Mouse (Mus musculus): ENCODE data around the gene Mfng. TPM values are rescaled to one million over a fixed set of nuclear protein-coding genes. Genes with fewer than 3 reads are reported as not detected.

Mfng gene
- polyA plus RNA-seq, 1 experiment: 4.4 TPM

DNA sequence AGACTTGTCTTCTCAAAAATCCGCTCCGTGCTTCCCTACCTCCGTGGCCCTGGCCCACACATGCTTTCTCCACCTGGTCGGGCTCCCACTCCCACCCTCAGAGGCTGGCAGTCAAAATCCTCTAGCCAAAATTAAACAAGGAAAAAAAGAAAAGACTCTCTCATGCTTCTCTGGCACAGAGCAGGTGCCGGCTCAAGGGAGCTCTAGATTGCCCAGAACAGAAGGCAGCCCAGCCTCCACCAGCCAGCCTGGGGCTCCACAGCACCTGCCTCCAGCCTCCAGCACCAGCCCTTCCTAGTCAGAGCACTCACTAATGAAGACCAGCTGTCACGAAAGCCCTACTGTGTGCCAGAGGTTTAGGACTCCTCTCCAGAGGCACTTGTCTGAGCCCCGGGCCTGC lies 59.5 kb downstream of the Mfng start:
- peaks cover 8% of the 10 kb centered on the region for H3K27me3 ChIP-seq (ENCODE audit: control insufficient read depth, insufficient read depth, low read length, poor library complexity, severe bottlenecking)
- H3K9ac ChIP-seq (ENCODE audit: low read depth, poor library complexity, severe bottlenecking): no peak overlapping the region
- no peak overlapping the region for H3K27ac ChIP-seq (ENCODE audit: insufficient read depth, low read length)
- H3K4me1 ChIP-seq (ENCODE audit: control insufficient read depth, insufficient read depth, low read length): no peaks in the 10 kb centered on the region
- H3K9me3 ChIP-seq (replicated peaks; ENCODE audit: control insufficient read depth, insufficient read depth, low read length, poor library complexity, severe bottlenecking): no peaks in the 10 kb centered on the region
- no peaks in the 10 kb centered on the region for H3K36me3 ChIP-seq (ENCODE audit: control insufficient read depth, insufficient read depth, low read length, poor library complexity, severe bottlenecking)
- H3K4me3 ChIP-seq (ENCODE audit: low read depth, low read length): no peak overlapping the region
- no peak for TF ChIP-seq CTCF (IDR thresholded peaks at IDR 0.05; ENCODE audit: low read depth, low read length)
- no peak for TF ChIP-seq POLR2A (IDR thresholded peaks at IDR 0.05; ENCODE audit: insufficient read depth, low read length)
- TF ChIP-seq EP300 (IDR thresholded peaks at IDR 0.05; ENCODE audit: insufficient read depth, low read depth, low read length): no peak

GRCm38 (mm10) chr15:78712335-78713258 lies 60.7 kb downstream of the Mfng start:
- Histone ChIP-seq H3K9me3 (replicated peaks; ENCODE audit: control insufficient read depth, insufficient read depth, low read length, poor library complexity, severe bottlenecking) (no peaks in the 10 kb centered on the region), H3K4me1 (ENCODE audit: control insufficient read depth, insufficient read depth, low read length) (no peaks in the 10 kb centered on the region), H3K27ac (ENCODE audit: insufficient read depth, low read length) (no peak overlapping the region), H3K4me3 (ENCODE audit: low read depth, low read length) (peak overlapping the region; percentile 22), H3K9ac (ENCODE audit: low read depth, poor library complexity, severe bottlenecking) (no peak overlapping the region; the same call in 1 of the 2 replicates), H3K36me3 (ENCODE audit: control insufficient read depth, insufficient read depth, low read length, poor library complexity, severe bottlenecking) (no peaks in the 10 kb centered on the region), H3K27me3 (ENCODE audit: control insufficient read depth, insufficient read depth, low read length, poor library complexity, severe bottlenecking) (no peaks in the 10 kb centered on the region)
- TF ChIP-seq POLR2A (IDR thresholded peaks at IDR 0.05; ENCODE audit: insufficient read depth, low read length) (no peak), CTCF (IDR thresholded peaks at IDR 0.05; ENCODE audit: low read depth, low read length) (no peak), EP300 (IDR thresholded peaks at IDR 0.05; ENCODE audit: insufficient read depth, low read depth, low read length) (no peak)

- H3K36me3 ChIP-seq (ENCODE audit: control insufficient read depth, insufficient read depth, low read length, poor library complexity, severe bottlenecking): no peaks in the 10 kb centered on the region
- no peak overlapping the region for H3K9ac ChIP-seq (ENCODE audit: low read depth, poor library complexity, severe bottlenecking)
- no peaks in the 10 kb centered on the region for H3K4me1 ChIP-seq (ENCODE audit: control insufficient read depth, insufficient read depth, low read length)
- H3K27me3 ChIP-seq (ENCODE audit: control insufficient read depth, insufficient read depth, low read length, poor library complexity, severe bottlenecking): no peaks in the 10 kb centered on the region
- no peak overlapping the region for H3K4me3 ChIP-seq (ENCODE audit: low read depth, low read length)
- no peak overlapping the region for H3K27ac ChIP-seq (ENCODE audit: insufficient read depth, low read length)
- no peaks in the 10 kb centered on the region for H3K9me3 ChIP-seq (replicated peaks; ENCODE audit: control insufficient read depth, insufficient read depth, low read length, poor library complexity, severe bottlenecking)
- TF ChIP-seq POLR2A (IDR thresholded peaks at IDR 0.05; ENCODE audit: insufficient read depth, low read length) (no peak), EP300 (IDR thresholded peaks at IDR 0.05; ENCODE audit: insufficient read depth, low read depth, low read length) (no peak)
Measured at GRCm38 (mm10) chr15:78711935-78712334, 61.3 kb downstream of the Mfng start.

DNA sequence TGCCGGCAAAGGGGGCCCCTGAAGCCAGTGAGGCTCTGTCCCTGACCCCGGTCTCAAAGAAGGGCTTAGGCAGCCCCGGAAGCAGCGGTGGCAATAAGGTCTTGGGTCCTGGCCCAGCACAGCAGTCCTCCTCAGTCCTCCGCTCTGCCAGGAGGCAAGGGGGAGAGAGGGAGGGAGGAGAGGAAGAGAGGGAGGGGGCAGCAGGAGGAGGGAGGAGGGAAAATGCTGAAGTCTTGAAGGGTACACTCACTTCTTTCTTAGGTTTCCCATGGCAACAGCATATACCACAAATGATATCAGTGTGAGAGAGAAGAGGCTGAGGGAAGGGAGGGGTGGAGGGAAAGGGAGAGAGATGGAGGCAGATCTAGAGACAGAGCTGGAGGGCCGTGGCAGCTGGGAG lies 62.6 kb downstream of the Mfng start:
- TF ChIP-seq EP300 (IDR thresholded peaks at IDR 0.05; ENCODE audit: insufficient read depth, low read depth, low read length): no peak
- TF ChIP-seq POLR2A (IDR thresholded peaks at IDR 0.05; ENCODE audit: insufficient read depth, low read length): no peak
- no peak for TF ChIP-seq CTCF (IDR thresholded peaks at IDR 0.05; ENCODE audit: low read depth, low read length)
- H3K4me1 ChIP-seq (ENCODE audit: control insufficient read depth, insufficient read depth, low read length): no peaks in the 10 kb centered on the region
- H3K4me3 ChIP-seq (ENCODE audit: low read depth, low read length): no peak overlapping the region
- no peaks in the 10 kb centered on the region for H3K27me3 ChIP-seq (ENCODE audit: control insufficient read depth, insufficient read depth, low read length, poor library complexity, severe bottlenecking)
- H3K27ac ChIP-seq (ENCODE audit: insufficient read depth, low read length): no peak overlapping the region
- H3K9ac ChIP-seq (ENCODE audit: low read depth, poor library complexity, severe bottlenecking): no peak overlapping the region
- H3K9me3 ChIP-seq (replicated peaks; ENCODE audit: control insufficient read depth, insufficient read depth, low read length, poor library complexity, severe bottlenecking): no peaks in the 10 kb centered on the region
- no peaks in the 10 kb centered on the region for H3K36me3 ChIP-seq (ENCODE audit: control insufficient read depth, insufficient read depth, low read length, poor library complexity, severe bottlenecking)

DNA sequence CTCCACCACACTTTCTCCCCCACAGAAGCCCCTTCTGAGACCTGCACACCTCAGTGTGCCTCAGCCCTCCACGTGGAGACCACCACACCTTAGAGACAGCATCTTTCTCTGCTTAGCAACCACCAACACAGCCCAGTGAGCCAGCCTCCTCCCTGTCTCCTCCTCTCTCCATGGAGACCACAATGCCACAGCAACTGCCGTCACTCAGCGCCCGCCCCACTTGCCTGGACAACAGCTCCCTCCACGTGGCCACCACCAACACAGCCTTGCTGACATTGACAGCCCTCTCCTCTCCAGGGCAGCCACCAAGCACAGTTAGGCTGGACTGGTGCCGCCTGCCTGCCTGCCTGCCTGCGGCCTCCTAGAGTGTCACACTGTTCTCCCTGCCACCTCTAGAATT lies 63.5 kb downstream of the Mfng start:
- TF ChIP-seq POLR2A (IDR thresholded peaks at IDR 0.05; ENCODE audit: insufficient read depth, low read length) (no peak), CTCF (IDR thresholded peaks at IDR 0.05; ENCODE audit: low read depth, low read length) (no peak), EP300 (IDR thresholded peaks at IDR 0.05; ENCODE audit: insufficient read depth, low read depth, low read length) (no peak)
- Histone ChIP-seq H3K27ac (ENCODE audit: insufficient read depth, low read length) (no peak overlapping the region), H3K4me1 (ENCODE audit: control insufficient read depth, insufficient read depth, low read length) (no peaks in the 10 kb centered on the region), H3K4me3 (ENCODE audit: low read depth, low read length) (no peak overlapping the region), H3K9me3 (replicated peaks; ENCODE audit: control insufficient read depth, insufficient read depth, low read length, poor library complexity, severe bottlenecking) (no peaks in the 10 kb centered on the region), H3K36me3 (ENCODE audit: control insufficient read depth, insufficient read depth, low read length, poor library complexity, severe bottlenecking) (no peaks in the 10 kb centered on the region), H3K9ac (ENCODE audit: low read depth, poor library complexity, severe bottlenecking) (no peak overlapping the region), H3K27me3 (ENCODE audit: control insufficient read depth, insufficient read depth, low read length, poor library complexity, severe bottlenecking) (no peaks in the 10 kb centered on the region)

DNA sequence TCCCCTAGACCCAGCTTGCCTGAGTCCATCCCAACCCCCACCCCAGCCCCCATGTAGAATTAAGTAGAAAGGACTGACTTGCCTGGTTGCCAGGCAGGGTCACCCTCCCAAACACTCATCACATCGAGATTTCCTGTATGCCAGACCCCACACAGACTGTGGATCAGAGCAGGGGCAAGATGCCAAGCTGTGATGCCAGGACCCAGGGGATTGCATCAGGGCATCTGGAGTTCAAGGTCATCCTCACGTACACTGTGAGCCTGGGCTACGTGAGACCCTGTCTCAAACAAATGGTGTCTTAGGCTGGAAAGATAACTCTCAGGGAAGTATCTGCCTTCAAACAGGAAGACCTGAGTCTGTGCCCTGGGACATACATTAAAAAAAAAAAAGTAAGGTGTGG lies 66.6 kb downstream of the Mfng start:
- Histone ChIP-seq H3K4me1 (ENCODE audit: control insufficient read depth, insufficient read depth, low read length) (no peaks in the 10 kb centered on the region), H3K27ac (ENCODE audit: insufficient read depth, low read length) (no peak overlapping the region), H3K27me3 (ENCODE audit: control insufficient read depth, insufficient read depth, low read length, poor library complexity, severe bottlenecking) (no peaks in the 10 kb centered on the region), H3K9ac (ENCODE audit: low read depth, poor library complexity, severe bottlenecking) (no peak overlapping the region), H3K4me3 (ENCODE audit: low read depth, low read length) (no peak overlapping the region), H3K36me3 (ENCODE audit: control insufficient read depth, insufficient read depth, low read length, poor library complexity, severe bottlenecking) (no peaks in the 10 kb centered on the region), H3K9me3 (replicated peaks; ENCODE audit: control insufficient read depth, insufficient read depth, low read length, poor library complexity, severe bottlenecking) (no peaks in the 10 kb centered on the region)
- TF ChIP-seq CTCF (IDR thresholded peaks at IDR 0.05; ENCODE audit: low read depth, low read length) (no peak), EP300 (IDR thresholded peaks at IDR 0.05; ENCODE audit: insufficient read depth, low read depth, low read length) (no peak), POLR2A (IDR thresholded peaks at IDR 0.05; ENCODE audit: insufficient read depth, low read length) (no peak)

Other genes starting within 250 kb of the Mfng start
- gene C1qtnf6, start 242.1 kb downstream of the Mfng start, polyA plus RNA-seq (2011; ENCODE audit: insufficient read depth, insufficient read length, low read depth, missing spikeins): 5.1 and 7.4 TPM in 2 replicates
- not detected in 2 replicates for gene Sstr3, start 228.8 kb downstream of the Mfng start, polyA plus RNA-seq (2011; ENCODE audit: insufficient read depth, insufficient read length, low read depth, missing spikeins)
- not detected in 2 replicates for gene Rac2, start 200.7 kb downstream of the Mfng start, polyA plus RNA-seq (2011; ENCODE audit: insufficient read depth, insufficient read length, low read depth, missing spikeins)
- 0.40 and 0.41 TPM in 2 replicates for gene Cyth4, start 176.4 kb downstream of the Mfng start, polyA plus RNA-seq (2011; ENCODE audit: insufficient read depth, insufficient read length, low read depth, missing spikeins)
- 0.07 and 0.12 TPM in 2 replicates for gene Elfn2, start 54.7 kb downstream of the Mfng start, polyA plus RNA-seq (2011; ENCODE audit: insufficient read depth, insufficient read length, low read depth, missing spikeins)
- gene Card10, start 29.6 kb upstream of the Mfng start, polyA plus RNA-seq (2011; ENCODE audit: insufficient read depth, insufficient read length, low read depth, missing spikeins): 19.6 and 21.5 TPM in 2 replicates
- 9.2 and 10.5 TPM in 2 replicates for gene Cdc42ep1, start 69.1 kb upstream of the Mfng start, polyA plus RNA-seq (2011; ENCODE audit: insufficient read depth, insufficient read length, low read depth, missing spikeins)
- gene Lgals2, start 82.1 kb upstream of the Mfng start, polyA plus RNA-seq (2011; ENCODE audit: insufficient read depth, insufficient read length, low read depth, missing spikeins): 2.4 TPM in 1 of 2 replicates, not detected in the other
- 25.8 and 29.3 TPM in 2 replicates for gene Gga1, start 103.7 kb upstream of the Mfng start, polyA plus RNA-seq (2011; ENCODE audit: insufficient read depth, insufficient read length, low read depth, missing spikeins)
- gene Gm49510, start 126.2 kb upstream of the Mfng start, polyA plus RNA-seq (2011; ENCODE audit: insufficient read depth, insufficient read length, low read depth, missing spikeins): not detected in 2 replicates
- 26.8 and 41.7 TPM in 2 replicates for gene Sh3bp1, start 126.3 kb upstream of the Mfng start, polyA plus RNA-seq (2011; ENCODE audit: insufficient read depth, insufficient read length, low read depth, missing spikeins)
- gene Pdxp, start 140.4 kb upstream of the Mfng start, polyA plus RNA-seq (2011; ENCODE audit: insufficient read depth, insufficient read length, low read depth, missing spikeins): 22.8 and 28.0 TPM in 2 replicates
- gene Lgals1, start 153.2 kb upstream of the Mfng start, polyA plus RNA-seq (2011; ENCODE audit: insufficient read depth, insufficient read length, low read depth, missing spikeins): 225 and 232 TPM in 2 replicates
- 42.3 and 45.1 TPM in 2 replicates for gene Nol12, start 161.5 kb upstream of the Mfng start, polyA plus RNA-seq (2011; ENCODE audit: insufficient read depth, insufficient read length, low read depth, missing spikeins)
- gene Triobp, start 174.2 kb upstream of the Mfng start, polyA plus RNA-seq (2011; ENCODE audit: insufficient read depth, insufficient read length, low read depth, missing spikeins): 49.5 and 57.1 TPM in 2 replicates